Mouse (Mus musculus) stomach, postnatal 0 days (tissue): ENCODE results near the gene Hmga1b. TPM values are rescaled to one million over a fixed set of nuclear protein-coding genes. Genes with fewer than 3 reads are reported as not detected.

Source experiments
- ATAC-seq: fragments of 200-750 bp; cut with Nextera tagmentation; 2 replicates; pipeline ENCODE4 v1.8.0; 2017; ENCODE audit not compliant: low FRiP score, low TSS enrichment
- DNase-seq: peaks from one replicate; pipeline ENCODE4 v3.0.0-alpha.2; 2016; ENCODE audit warnings: low spot score
- H3K27ac ChIP-seq: fragments of 300-500 bp; sonication (generic); replicated peaks from 2 replicates; pipeline ENCODE4 v1.5.1; 2014; ENCODE audit warnings: mild to moderate bottlenecking, control low read depth
- H3K27me3 ChIP-seq: fragments of 300-500 bp; sonication (generic); 2 replicates; pipeline ENCODE4 v1.6.1; 2014; ENCODE audit warnings: low read length; ENCODE audit not compliant: control insufficient read depth, insufficient read depth
- H3K36me3 ChIP-seq: fragments of 300-500 bp; sonication (generic); 2 replicates; pipeline ENCODE4 v1.6.1; 2014; ENCODE audit warnings: low read length, mixed read lengths; ENCODE audit not compliant: control insufficient read depth, insufficient read depth
- H3K4me1 ChIP-seq: fragments of 300-500 bp; sonication (generic); replicated peaks from 2 replicates; pipeline ENCODE4 v1.6.1; 2014; ENCODE audit warnings: antibody characterized with exemption; ENCODE audit not compliant: control insufficient read depth, insufficient read depth
- H3K4me2 ChIP-seq: fragments of 300-500 bp; sonication (generic); replicated peaks from 2 replicates; pipeline ENCODE4 v1.6.1; 2014; ENCODE audit warnings: low read depth, mild to moderate bottlenecking, control low read depth, moderate library complexity
- H3K4me3 ChIP-seq: fragments of 300-500 bp; sonication (generic); 2 replicates; pipeline ENCODE4 v1.5.1; 2014; ENCODE audit warnings: low read depth, low read length, control low read depth
- H3K9ac ChIP-seq: fragments of 300-500 bp; sonication (generic); 2 replicates; pipeline ENCODE4 v1.6.1; 2014; ENCODE audit warnings: mild to moderate bottlenecking, low read length, control low read depth, mixed read lengths
- H3K9me3 ChIP-seq: fragments of 300-500 bp; sonication (generic); 2 replicates; pipeline ENCODE4 v1.6.1; 2016; ENCODE audit warnings: low read length; ENCODE audit not compliant: control insufficient read depth
- CTCF ChIP-seq: IDR thresholded peaks from 2 replicates; pipeline ENCODE4 v1.5.1; 2016; ENCODE audit warnings: antibody characterized with exemption, low read depth, mild to moderate bottlenecking, moderate library complexity
- EP300 ChIP-seq: optimal IDR thresholded peaks from 2 replicates; pipeline ENCODE3; 2016; ENCODE audit warnings: antibody characterized with exemption
- WGBS: fragments of 180-500 bp; shearing (Covaris S2); extraction: QIAGEN DNeasy Blood & Tissue Kit; methylation state at CpG from one replicate; pipeline ENCODE4 v1.1.7; 2014; 5-methylcytosine and 5-hydroxymethylcytosine counted together
- polyA plus RNA-seq: library from polyadenylated mRNA; unstranded; fragments of >200 nt; fragmentation: Nextera tagmentation; extraction: Ambion mirVana; gene quantifications from 2 replicates; pipeline ENCODE4 v1.2.1, GENCODE M21; 2015

The Hmga1b gene
- polyA plus RNA-seq, 1 experiment from 2014 or later: 3.0 TPM

- Histone ChIP-seq H3K4me1 (peaks cover 4% of the 10 kb centered on the region; the same call in 1 of the 2 replicates), H3K4me2 (no peak overlapping the region), H3K4me3 (no peak overlapping the region), H3K27me3 (no peaks in the 10 kb centered on the region), H3K36me3 (no peaks in the 10 kb centered on the region), H3K27ac (no peak overlapping the region), H3K9ac (no peak overlapping the region), H3K9me3 (no peaks in the 10 kb centered on the region)
- no peak for DNase-seq
- 67% methylated on average over 6 of the region's 6 CpGs for WGBS
- TF ChIP-seq EP300: no peak
- no peak for TF ChIP-seq CTCF
- ATAC-seq: no peak
Measured at GRCm38 (mm10) chr11:120799316-120799890, 36.8 kb downstream of the Hmga1b start.

DNA sequence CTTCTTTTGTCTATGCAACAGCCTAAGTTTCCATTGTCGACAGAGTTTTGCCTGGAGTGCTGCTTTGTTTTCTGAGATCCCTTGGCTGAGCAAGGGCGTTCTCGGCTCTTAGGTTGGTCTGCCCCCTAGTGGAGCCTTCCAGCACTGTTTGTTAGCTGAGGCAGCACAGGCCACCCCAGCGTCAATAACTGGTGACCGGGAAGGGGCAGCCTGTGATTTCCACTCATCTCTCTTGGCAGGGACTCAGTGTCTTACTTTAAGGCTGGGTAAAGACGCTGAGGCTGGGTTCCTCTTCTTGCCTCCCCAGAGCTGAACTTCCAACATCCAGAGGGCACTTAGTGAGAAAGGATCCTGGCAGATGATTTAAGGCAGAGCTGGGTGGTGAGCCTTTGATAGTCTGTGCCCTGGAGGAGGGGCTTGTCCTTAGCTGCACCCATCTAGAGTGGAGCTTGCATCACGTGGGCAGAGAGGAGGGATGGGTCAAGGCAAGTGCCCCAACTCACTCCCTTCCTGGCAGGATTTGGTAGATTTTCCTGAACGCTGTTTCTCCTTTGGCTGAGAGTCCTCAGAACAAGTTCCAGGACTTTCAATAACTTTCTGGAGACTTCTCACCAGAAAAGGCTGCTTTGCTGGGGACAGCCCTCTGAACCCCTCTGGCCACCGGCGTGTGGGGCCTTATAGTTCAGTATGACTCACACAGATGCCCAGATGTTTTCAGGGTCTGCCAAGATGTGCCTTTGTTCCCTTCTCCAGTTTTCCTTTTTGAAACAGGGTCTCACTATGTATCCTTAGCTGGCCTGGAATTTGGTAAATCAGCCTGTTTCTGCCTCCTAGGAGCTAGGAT, 37.7 kb downstream of the Hmga1b start:
- H3K4me2 ChIP-seq: peak overlapping the region; percentile 26; the same call in 1 of the 2 replicates
- H3K36me3 ChIP-seq: no peaks in the 10 kb centered on the region
- H3K9me3 ChIP-seq: no peaks in the 10 kb centered on the region
- H3K9ac ChIP-seq: no peak overlapping the region
- DNase-seq: peak; percentile 88
- TF ChIP-seq EP300: no peak
- peak; percentile 95 for TF ChIP-seq CTCF
- peak; percentile 77 for ATAC-seq
- H3K27ac ChIP-seq: peak overlapping the region; percentile 73
- peaks cover 2% of the 10 kb centered on the region; the same call in 1 of the 2 replicates for H3K4me1 ChIP-seq
- H3K4me3 ChIP-seq: no peak overlapping the region
- WGBS: 4% methylated on average over 10 of the region's 10 CpGs
- no peaks in the 10 kb centered on the region for H3K27me3 ChIP-seq

GRCm38 (mm10) chr11:120804274-120804673, 41.7 kb downstream of the Hmga1b start:
- Histone ChIP-seq H3K27ac (no peak overlapping the region), H3K4me3 (no peak overlapping the region), H3K4me2 (no peak overlapping the region), H3K27me3 (no peaks in the 10 kb centered on the region), H3K9ac (no peak overlapping the region), H3K9me3 (no peaks in the 10 kb centered on the region), H3K36me3 (peaks cover 19% of the 10 kb centered on the region), H3K4me1 (no peaks in the 10 kb centered on the region)
- DNase-seq: no peak
- 76% methylated on average over 7 of the region's 7 CpGs for WGBS
- ATAC-seq: no peak
- no peak for TF ChIP-seq CTCF
- no peak for TF ChIP-seq EP300

GRCm38 (mm10) chr11:120804769-120805168, 42.2 kb downstream of the Hmga1b start:
- Histone ChIP-seq H3K9me3 (no peaks in the 10 kb centered on the region), H3K4me1 (no peaks in the 10 kb centered on the region), H3K9ac (no peak overlapping the region), H3K27me3 (no peaks in the 10 kb centered on the region), H3K36me3 (peaks cover 24% of the 10 kb centered on the region), H3K4me3 (no peak overlapping the region), H3K4me2 (no peak overlapping the region), H3K27ac (no peak overlapping the region)
- DNase-seq (no peak), ATAC-seq (no peak)
- TF ChIP-seq EP300 (no peak), CTCF (no peak)
- WGBS: 66% methylated on average over 4 of the region's 4 CpGs

DNA sequence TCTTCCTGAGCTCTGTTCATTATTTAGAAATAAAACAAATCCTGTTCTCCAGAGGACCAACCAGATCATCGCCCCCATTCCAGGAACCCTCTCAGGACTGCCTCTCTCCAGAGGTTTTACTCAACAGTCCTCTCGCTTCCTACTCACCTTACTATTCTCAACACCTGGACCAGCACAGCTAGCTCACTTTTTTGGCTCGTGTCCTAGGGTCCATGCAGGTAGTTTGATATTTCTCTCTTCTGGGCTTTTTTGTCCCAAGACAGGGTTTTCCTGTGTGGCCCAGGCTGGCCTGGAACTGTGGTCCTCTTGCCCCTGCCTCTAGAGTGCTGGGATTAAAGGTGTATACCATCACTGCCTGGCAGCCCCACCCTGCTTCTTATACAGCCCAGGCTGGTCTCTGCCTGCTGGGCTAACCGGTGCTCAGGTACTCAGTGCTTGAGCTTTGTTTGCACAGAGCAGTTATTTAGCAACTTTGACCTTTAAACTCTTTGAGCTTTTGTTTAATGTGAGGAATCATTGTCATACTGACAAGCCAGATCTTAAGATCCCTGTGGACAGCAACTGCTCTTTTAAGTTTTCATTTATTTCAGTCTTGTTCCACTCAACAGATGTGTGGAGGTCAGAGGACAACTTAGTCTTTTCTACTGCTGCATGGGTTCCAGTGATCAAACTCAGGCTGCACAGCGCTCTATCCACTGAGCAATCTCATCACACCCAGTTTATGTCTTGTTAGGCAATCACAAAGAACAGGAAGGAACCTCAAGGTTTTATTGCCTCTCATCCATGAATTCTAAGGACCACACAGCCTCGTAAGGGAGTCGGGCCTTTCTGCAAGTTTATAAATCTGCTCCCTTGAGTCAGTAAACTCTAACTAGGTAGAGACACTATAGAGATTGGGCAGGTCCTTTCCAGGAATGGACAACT, 43.0 kb downstream of the Hmga1b start:
- WGBS: 74% methylated on average over 7 of the region's 7 CpGs
- Histone ChIP-seq H3K4me3 (no peak overlapping the region), H3K4me1 (no peaks in the 10 kb centered on the region), H3K9me3 (no peaks in the 10 kb centered on the region), H3K27me3 (no peaks in the 10 kb centered on the region), H3K36me3 (peaks cover 30% of the 10 kb centered on the region), H3K4me2 (no peak overlapping the region), H3K27ac (no peak overlapping the region), H3K9ac (no peak overlapping the region)
- TF ChIP-seq CTCF: no peak
- TF ChIP-seq EP300: no peak
- ATAC-seq (no peak), DNase-seq (no peak)
